Mouse (Mus musculus) stomach, embryonic 14.5 days (tissue): Measurements from ENCODE around the gene Hoxd1. TPM values are rescaled to one million over a fixed set of nuclear protein-coding genes. Genes with fewer than 3 reads are reported as not detected.

Source experiments
- ATAC-seq: fragments of 200-750 bp; cut with Nextera tagmentation; 2 replicates; pipeline ENCODE4 v1.8.0; 2017; ENCODE audit warnings: low read depth, moderate TSS enrichment; ENCODE audit not compliant: insufficient number of reproducible peaks, insufficient read depth, low FRiP score
- H3K27ac ChIP-seq: fragments of 300-500 bp; sonication (generic); 2 replicates; pipeline ENCODE4 v1.5.1; 2014; ENCODE audit warnings: mild to moderate bottlenecking, low read length, moderate library complexity, mixed read lengths
- H3K27me3 ChIP-seq: fragments of 300-500 bp; sonication (generic); 2 replicates; pipeline ENCODE4 v1.6.1; 2014; ENCODE audit warnings: low read length, control low read depth, mixed read lengths; ENCODE audit not compliant: control insufficient read depth, insufficient read depth
- H3K36me3 ChIP-seq: fragments of 300-500 bp; sonication (generic); 2 replicates; pipeline ENCODE4 v1.6.1; 2014; ENCODE audit warnings: mild to moderate bottlenecking, control low read depth, low read length, moderate library complexity, mixed read lengths; ENCODE audit not compliant: control insufficient read depth, insufficient read depth
- H3K4me1 ChIP-seq: fragments of 300-500 bp; sonication (generic); 2 replicates; pipeline ENCODE4 v1.6.1; 2014; ENCODE audit warnings: low read length, control low read depth, mixed read lengths; ENCODE audit not compliant: control insufficient read depth, insufficient read depth
- H3K4me2 ChIP-seq: fragments of 300-500 bp; sonication (generic); replicated peaks from 2 replicates; pipeline ENCODE4 v1.6.1; 2014; ENCODE audit warnings: low read depth, low read length, control low read depth
- H3K4me3 ChIP-seq: fragments of 300-500 bp; sonication (generic); 2 replicates; pipeline ENCODE4 v1.5.1; 2014; ENCODE audit warnings: low read depth, low read length, control low read depth
- H3K9ac ChIP-seq: fragments of 300-500 bp; sonication (generic); replicated peaks from 2 replicates; pipeline ENCODE4 v1.6.1; 2014; ENCODE audit warnings: low read depth, mild to moderate bottlenecking, control low read depth, low read length, moderate library complexity, mixed read lengths
- H3K9me3 ChIP-seq: fragments of 300-500 bp; sonication (generic); 2 replicates; pipeline ENCODE4 v1.6.1; 2016; ENCODE audit warnings: low read depth, low read length, control low read depth; ENCODE audit not compliant: control insufficient read depth
- WGBS: fragments of 180-500 bp; shearing (Covaris S2); extraction: QIAGEN DNeasy Blood & Tissue Kit; methylation state at CpG from one replicate; pipeline ENCODE4 v1.1.7; 2014; 5-methylcytosine and 5-hydroxymethylcytosine counted together
- polyA plus RNA-seq: library from polyadenylated mRNA; unstranded; fragments of >200 nt; fragmentation: Nextera tagmentation; extraction: Ambion mirVana; gene quantifications from 2 replicates; pipeline ENCODE4 v1.2.1, GENCODE M21; 2014

The Hoxd1 gene
- 0.13 TPM in 1 of 2 replicates, not detected in the other for polyA plus RNA-seq

- Histone ChIP-seq H3K4me1 (peaks cover 10% of the 10 kb centered on the region; the same call in 1 of the 2 replicates), H3K27me3 (peaks cover 69% of the 10 kb centered on the region), H3K9ac (no peak within 1 kb of the TSS), H3K36me3 (no peaks in the 10 kb centered on the region), H3K4me3 (peak within 1 kb of the TSS; percentile 44), H3K4me2 (peak within 1 kb of the TSS; percentile 93), H3K9me3 (no peaks in the 10 kb centered on the region), H3K27ac (no peak within 1 kb of the TSS)
- peak; percentile 71; the same call in 1 of the 2 replicates for ATAC-seq
- WGBS: under 1% methylated on average over 56 of the region's 61 CpGs
Observed at GRCm38 (mm10) chr2:74762522-74763244, at the start of gene Hoxd1. Gene Hoxd1 (plus strand): TSS chr2:74762980.

- H3K27me3 ChIP-seq: peaks cover 75% of the 10 kb centered on the region
- H3K9ac ChIP-seq: no peak overlapping the region
- no peaks in the 10 kb centered on the region for H3K36me3 ChIP-seq
- H3K9me3 ChIP-seq: no peaks in the 10 kb centered on the region
- no peaks in the 10 kb centered on the region; the same call in 1 of the 2 replicates for H3K4me1 ChIP-seq
- 13% methylated on average over 19 of the region's 19 CpGs for WGBS
- no peak overlapping the region for H3K4me2 ChIP-seq
- H3K27ac ChIP-seq: no peak overlapping the region
- ATAC-seq: no peak
- no peak overlapping the region for H3K4me3 ChIP-seq
Observed at GRCm38 (mm10) chr2:74713239-74714150, 49.3 kb upstream of the Hoxd1 start.

DNA sequence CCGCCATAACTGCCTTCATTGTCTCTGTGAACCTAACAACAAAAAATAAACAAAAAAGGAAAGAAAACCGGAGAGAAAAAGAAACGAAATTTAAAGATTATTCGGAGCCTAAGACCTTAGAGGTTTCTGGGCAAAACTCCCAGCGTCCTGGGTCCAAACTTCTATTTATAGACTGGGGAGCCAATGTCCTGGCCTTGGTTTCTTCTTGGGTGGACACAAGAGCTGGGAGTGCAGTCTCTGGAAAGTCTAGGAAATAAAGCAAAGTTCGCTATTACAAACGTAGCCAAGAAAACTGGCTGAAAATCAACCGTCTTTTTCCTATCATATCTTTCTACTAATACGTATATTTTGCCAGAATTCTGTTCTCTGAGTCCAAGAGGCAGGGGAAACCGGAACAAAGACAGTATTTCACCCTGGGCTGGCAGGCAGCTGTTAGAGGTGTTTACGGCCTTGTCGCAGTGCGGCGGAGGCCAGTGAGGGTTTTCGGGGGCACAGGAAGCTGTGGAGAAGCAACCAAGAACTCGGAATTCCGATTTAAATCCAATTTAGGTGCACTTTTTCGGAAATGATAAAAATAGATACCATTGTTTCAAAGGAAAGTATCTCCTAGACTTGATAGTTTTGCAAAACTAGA, 48.5 kb upstream of the Hoxd1 start:
- no peaks in the 10 kb centered on the region for H3K9me3 ChIP-seq
- H3K4me2 ChIP-seq: no peak overlapping the region
- no peak overlapping the region for H3K9ac ChIP-seq
- no peak for ATAC-seq
- peaks cover 74% of the 10 kb centered on the region for H3K27me3 ChIP-seq
- H3K27ac ChIP-seq: no peak overlapping the region
- no peaks in the 10 kb centered on the region for H3K36me3 ChIP-seq
- 9% methylated on average over 18 of the region's 18 CpGs for WGBS
- no peak overlapping the region for H3K4me3 ChIP-seq
- no peaks in the 10 kb centered on the region; the same call in 1 of the 2 replicates for H3K4me1 ChIP-seq

- Histone ChIP-seq H3K9me3 (no peaks in the 10 kb centered on the region), H3K27me3 (peaks cover 68% of the 10 kb centered on the region), H3K27ac (no peak overlapping the region), H3K4me3 (no peak overlapping the region), H3K36me3 (no peaks in the 10 kb centered on the region), H3K4me1 (no peaks in the 10 kb centered on the region; the same call in 1 of the 2 replicates), H3K9ac (no peak overlapping the region), H3K4me2 (0 out of 2 replicates have a peak overlapping the region, but pooled peaks have one; percentile 10)
- WGBS: 4% methylated on average over 14 of the region's 14 CpGs
- no peak for ATAC-seq
Observed at GRCm38 (mm10) chr2:74714881-74715280, 47.9 kb upstream of the Hoxd1 start.

DNA sequence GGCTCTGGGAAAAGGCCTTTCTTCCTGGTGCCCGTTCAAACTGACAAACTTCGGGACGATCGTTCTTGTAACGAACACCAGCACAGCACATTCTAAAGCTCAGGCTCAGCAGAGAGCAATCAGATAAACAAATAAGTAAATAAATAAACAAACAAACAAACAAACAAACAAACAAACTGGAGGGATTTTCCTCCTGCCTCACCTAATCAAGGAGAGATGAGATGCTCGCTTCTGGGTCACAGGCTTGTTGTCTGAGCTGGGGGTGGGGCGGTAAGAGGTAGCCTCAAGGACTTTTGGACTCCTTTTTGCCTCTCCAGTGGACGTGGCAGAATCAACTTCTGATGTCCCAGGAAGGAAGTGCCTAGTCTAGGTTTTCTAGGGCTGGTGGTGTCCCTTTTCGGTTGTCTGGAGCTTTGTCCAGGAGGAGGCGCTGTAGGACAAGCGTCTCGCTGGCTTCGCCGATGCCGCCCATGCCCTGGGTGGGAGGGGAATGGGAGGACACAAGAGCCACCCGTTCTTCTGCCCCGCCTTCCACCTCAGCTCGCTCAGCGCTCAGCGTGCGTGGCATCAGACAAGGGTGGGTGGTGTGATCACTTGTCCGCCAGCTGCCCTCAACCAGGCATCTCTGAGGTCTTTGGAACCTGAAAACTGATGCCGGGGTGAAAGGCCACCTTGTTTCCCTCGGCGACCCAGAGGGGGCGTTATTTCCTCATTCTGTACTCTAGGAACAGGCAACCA, 47.1 kb upstream of the Hoxd1 start:
- H3K4me1 ChIP-seq: no peaks in the 10 kb centered on the region; the same call in 1 of the 2 replicates
- peaks cover 63% of the 10 kb centered on the region for H3K27me3 ChIP-seq
- H3K9me3 ChIP-seq: no peaks in the 10 kb centered on the region
- WGBS: 3% methylated on average over 26 of the region's 26 CpGs
- H3K4me3 ChIP-seq: peak overlapping the region; percentile 11; the same call in 1 of the 2 replicates
- H3K9ac ChIP-seq: no peak overlapping the region
- no peaks in the 10 kb centered on the region for H3K36me3 ChIP-seq
- H3K4me2 ChIP-seq: peak overlapping the region; percentile 42
- no peak overlapping the region for H3K27ac ChIP-seq
- peak; percentile 58 for ATAC-seq

GRCm38 (mm10) chr2:74720384-74720783, 42.4 kb upstream of the Hoxd1 start:
- Histone ChIP-seq H3K27ac (no peak overlapping the region), H3K4me1 (no peaks in the 10 kb centered on the region), H3K9ac (no peak overlapping the region), H3K4me3 (no peak overlapping the region), H3K9me3 (no peaks in the 10 kb centered on the region), H3K4me2 (no peak overlapping the region), H3K36me3 (no peaks in the 10 kb centered on the region), H3K27me3 (peaks cover 72% of the 10 kb centered on the region)
- 22% methylated on average over 2 of the region's 2 CpGs for WGBS
- no peak for ATAC-seq

DNA sequence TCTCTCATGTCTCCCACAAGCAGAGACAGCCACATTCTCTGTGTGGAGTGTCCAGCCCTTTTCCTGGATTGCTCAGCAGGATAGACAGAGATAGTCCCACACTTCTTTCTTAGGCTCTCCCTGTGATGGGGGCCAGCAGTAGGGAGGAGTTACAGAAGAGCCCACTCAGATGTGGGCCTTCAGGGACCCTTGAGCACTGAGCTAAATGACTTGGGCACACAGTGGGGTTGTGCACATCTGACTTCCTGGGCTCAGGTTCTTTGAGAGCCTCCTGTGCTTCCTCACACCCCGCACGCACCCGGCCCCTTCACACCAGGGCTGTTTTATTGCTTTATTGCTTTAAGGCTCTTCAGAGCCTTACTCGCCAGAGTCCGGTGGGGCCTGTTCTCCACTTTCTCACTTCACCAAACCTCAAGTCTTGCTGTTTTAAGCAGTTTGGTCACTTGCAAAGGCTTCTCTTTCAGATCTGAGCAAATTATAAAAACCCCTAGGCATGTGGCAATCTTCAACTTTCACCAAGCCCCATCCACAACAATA, 41.8 kb upstream of the Hoxd1 start:
- ATAC-seq: no peak
- Histone ChIP-seq H3K4me1 (no peaks in the 10 kb centered on the region), H3K27ac (no peak overlapping the region), H3K9me3 (no peaks in the 10 kb centered on the region), H3K4me3 (no peak overlapping the region), H3K9ac (no peak overlapping the region), H3K36me3 (no peaks in the 10 kb centered on the region), H3K27me3 (peaks cover 75% of the 10 kb centered on the region), H3K4me2 (no peak overlapping the region)
- WGBS: 24% methylated on average over 5 of the region's 5 CpGs
